Mouse (Mus musculus) liver, adult (tissue): ENCODE measurements around the gene Gm4894.

Experiments used
- GATA4 ChIP-seq: IDR thresholded peaks from 2 replicates; pipeline ENCODE4 v1.6.1; 2014; ENCODE audit warnings: mild to moderate bottlenecking, low read length; ENCODE audit not compliant: insufficient replicate concordance

The Gm4894 gene

GRCm38 (mm10) chr9:49318638-49319037 lies 68.3 kb downstream of the Gm4894 start:
- TF ChIP-seq GATA4, result no peak
